Mouse (Mus musculus) myocyte (in vitro differentiated cells): ENCODE measurements around the gene Pde4d.
A peak's percentile ranks its signal among the peaks of the same experiment; 100 is the strongest.

Experiments
- CEBPB ChIP-seq: IDR thresholded peaks from 2 replicates; pipeline ENCODE4 v1.6.1; 2011; ENCODE audit warnings: mild to moderate bottlenecking, moderate library complexity; ENCODE audit not compliant: poor library complexity, insufficient read depth, severe bottlenecking
- E2F4 ChIP-seq: IDR thresholded peaks from one replicate; pipeline ENCODE4 v1.6.1; 2011; ENCODE audit warnings: mild to moderate bottlenecking, control low read depth, moderate library complexity; ENCODE audit not compliant: insufficient read depth
- MAX ChIP-seq: IDR thresholded peaks from one replicate; pipeline ENCODE4 v1.6.1; 2011; ENCODE audit warnings: low read depth, mild to moderate bottlenecking, control low read depth
- MYOG ChIP-seq, 3 experiments: IDR thresholded peaks; one replicate each; pipeline ENCODE4 v1.6.1; 2011; ENCODE audit warnings: control low read depth in 2 of 3, low read depth in 2 of 3, mild to moderate bottlenecking in 2 of 3; ENCODE audit not compliant: insufficient read length in 2 of 3, control insufficient read depth in 1 of 3, insufficient read depth in 1 of 3
- POLR2A ChIP-seq: IDR thresholded peaks from one replicate; pipeline ENCODE4 v1.6.1; 2011; ENCODE audit warnings: low read depth, mild to moderate bottlenecking, control low read depth, moderate library complexity; ENCODE audit not compliant: insufficient read length
- TCF12 ChIP-seq: IDR thresholded peaks from one replicate; pipeline ENCODE4 v1.6.1; 2011; ENCODE audit warnings: mild to moderate bottlenecking, control low read depth; ENCODE audit not compliant: poor library complexity, insufficient read depth, severe bottlenecking
- USF1 ChIP-seq: IDR thresholded peaks from one replicate; pipeline ENCODE4 v1.6.1; 2011; ENCODE audit warnings: low read depth, mild to moderate bottlenecking, control low read depth, moderate library complexity

DNA sequence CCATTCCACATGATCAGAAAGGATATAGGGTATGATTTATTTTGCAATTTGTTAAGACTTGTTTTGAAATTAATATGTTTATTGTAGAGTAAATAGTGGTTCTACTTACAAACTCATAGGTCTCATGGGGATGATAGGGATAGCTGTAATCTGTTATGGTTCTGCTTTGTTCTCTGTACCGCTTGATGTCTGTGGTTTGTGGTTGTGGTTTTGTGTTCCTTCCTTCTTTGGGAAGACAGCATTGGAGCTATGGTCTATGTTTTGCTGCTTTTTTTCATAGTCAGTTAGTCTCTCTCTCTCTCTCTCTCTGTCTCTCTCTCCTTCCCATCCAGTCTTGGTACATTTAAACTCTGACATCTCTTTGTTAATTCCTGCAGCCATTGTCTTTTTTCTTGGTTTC is 217.3 kb downstream of the Pde4d start:
- TF ChIP-seq MYOG (IDR thresholded peaks at IDR 0.05; ENCODE audit: control insufficient read depth in 1 of 3, insufficient read depth in 1 of 3, insufficient read length in 2 of 3, low read depth in 2 of 3): no peak
- TF ChIP-seq CEBPB: 0 out of 2 replicates have a peak, but pooled peaks have one; percentile 10
- no peak for TF ChIP-seq POLR2A
- no peak for TF ChIP-seq TCF12
- no peak for TF ChIP-seq E2F4
- TF ChIP-seq MAX: no peak
- no peak for TF ChIP-seq USF1
